Mouse (Mus musculus) cerebellum, adult 2 months (tissue): ENCODE measurements around the gene Hs3st3a1. TPM values are rescaled to one million over a fixed set of nuclear protein-coding genes. Genes with fewer than 3 reads are reported as not detected.

Experiments used
- DNase-seq, 2 experiments: peaks; one replicate each; pipeline ENCODE4 v3.0.0; 2021
- H3K27ac ChIP-seq: fragments of 200-500 bp; 2 replicates; pipeline ENCODE4 v1.5.1; 2012; ENCODE audit warnings: low read length, control low read depth, inconsistent platforms; ENCODE audit not compliant: insufficient read depth
- H3K27me3 ChIP-seq: fragments of 200-500 bp; 2 replicates; pipeline ENCODE4 v1.6.1; 2012; ENCODE audit warnings: inconsistent platforms, mild to moderate bottlenecking, low read length, moderate library complexity; ENCODE audit not compliant: control insufficient read depth, insufficient read depth
- H3K4me1 ChIP-seq: fragments of 200-500 bp; 2 replicates; pipeline ENCODE4 v1.6.1; 2011; ENCODE audit warnings: low read length; ENCODE audit not compliant: control insufficient read depth, insufficient read depth
- H3K4me3 ChIP-seq: fragments of 200-500 bp; replicated peaks from 2 replicates; pipeline ENCODE3; 2011; ENCODE audit warnings: mild to moderate bottlenecking, low read depth, low read length, control low read depth; ENCODE audit not compliant: insufficient read depth
- CTCF ChIP-seq: fragments of 200-500 bp; IDR thresholded peaks from 2 replicates; pipeline ENCODE4 v1.5.1; 2011; ENCODE audit warnings: low read depth, mild to moderate bottlenecking, control low read depth, low read length, moderate library complexity, borderline replicate concordance; ENCODE audit not compliant: insufficient read depth
- POLR2A ChIP-seq: fragments of 200-500 bp; IDR thresholded peaks from 2 replicates; pipeline ENCODE4 v1.6.1; 2011; ENCODE audit warnings: low read length, control low read depth, borderline replicate concordance; ENCODE audit not compliant: insufficient read depth
- WGBS: fragments of 180-500 bp; shearing (Covaris S2); methylation state at CpG from one replicate; pipeline ENCODE4 v1.1.7; 2018; 5-methylcytosine and 5-hydroxymethylcytosine counted together
- polyA plus RNA-seq: library from polyadenylated mRNA; depleted of rRNA; stranded (reverse); fragments of >200 nt; gene quantifications from 2 replicates; pipeline ENCODE4 v1.2.3, GENCODE M21; 2012; rRNA removed

Hs3st3a1 gene
- 0.72 and 0.76 TPM in 2 replicates for polyA plus RNA-seq

DNA sequence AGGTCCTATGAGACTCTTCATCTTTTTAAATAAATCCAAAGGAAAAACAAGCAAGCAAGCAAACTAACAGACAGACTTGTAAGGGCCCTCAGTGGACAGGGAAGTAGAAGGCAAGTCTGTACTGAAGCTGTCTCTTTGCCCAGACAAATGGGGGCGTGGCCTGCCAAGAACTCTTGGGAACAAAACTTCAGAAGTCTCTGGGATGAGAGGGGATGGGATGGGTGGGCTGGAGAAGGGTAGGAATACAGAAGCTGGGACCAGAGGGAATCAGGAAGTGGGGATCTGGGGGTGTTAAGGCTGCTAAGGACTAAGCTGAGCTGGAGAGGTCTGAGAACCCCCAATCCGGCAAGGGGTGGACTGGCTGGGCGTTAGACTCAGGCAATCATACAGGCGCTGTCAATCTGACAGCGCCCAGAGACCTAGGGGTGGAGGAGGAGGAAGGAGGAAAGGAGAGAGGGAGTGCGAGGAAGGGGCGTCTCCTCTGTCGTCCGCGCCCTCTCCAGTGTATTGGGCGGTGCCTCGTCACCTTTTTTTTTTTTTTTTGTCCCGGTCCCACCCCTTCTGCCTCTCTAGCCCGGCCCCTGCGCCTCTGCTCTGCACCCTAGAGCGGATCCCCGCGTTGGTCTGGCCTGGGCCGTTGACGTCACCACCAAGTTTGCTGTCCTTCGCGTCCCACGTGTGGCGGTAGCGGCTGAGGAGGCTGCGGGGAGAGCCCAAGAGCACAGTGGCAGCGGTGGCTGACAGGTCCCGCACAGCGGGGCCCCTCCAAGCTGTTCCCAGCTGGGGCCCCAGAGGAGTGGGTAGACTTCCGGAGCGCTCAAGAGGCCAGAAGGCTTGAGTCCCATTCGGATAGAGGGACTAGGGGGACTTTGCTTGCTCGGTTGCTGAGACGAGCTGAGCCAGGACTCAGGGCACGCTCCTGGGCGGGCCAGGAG is at the start of gene Hs3st3a1:
Gene Hs3st3a1, plus strand, starts transcription at position 722 of the 935 bp plus-strand sequence.
- Histone ChIP-seq H3K4me3 (no peak within 1 kb of the TSS), H3K4me1 (peaks cover 4% of the 10 kb centered on the region; the same call in 1 of the 2 replicates), H3K27ac (no peak within 1 kb of the TSS), H3K27me3 (no peaks in the 10 kb centered on the region; the same call in 1 of the 2 replicates)
- TF ChIP-seq POLR2A (no peak), CTCF (no peak)
- 2% methylated on average over 36 of the region's 36 CpGs for WGBS
- no peak for DNase-seq

DNA sequence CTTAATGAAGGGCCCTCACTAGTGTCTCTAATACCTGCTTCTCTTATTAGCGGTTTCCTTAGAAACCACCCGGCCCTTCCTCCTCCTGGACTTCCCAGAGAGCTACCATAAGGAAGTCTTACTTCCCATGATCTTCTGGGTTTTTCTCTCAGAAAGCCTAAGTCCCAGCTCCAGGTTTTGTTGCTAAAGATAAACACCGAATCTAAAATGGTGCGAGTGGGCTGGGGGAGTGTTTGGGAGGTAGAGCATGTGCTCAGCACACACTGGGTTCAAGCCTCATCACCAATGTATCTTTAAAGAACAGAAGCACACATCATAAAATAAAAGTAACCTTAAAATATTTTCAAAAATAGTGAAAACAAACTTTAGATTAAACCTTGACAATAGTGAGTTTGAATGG is 48.8 kb upstream of the Hs3st3a1 start:
- Histone ChIP-seq H3K4me1 (no peaks in the 10 kb centered on the region), H3K4me3 (no peak overlapping the region), H3K27me3 (no peaks in the 10 kb centered on the region), H3K27ac (no peak overlapping the region)
- WGBS: 92% methylated on average over 4 of the region's 4 CpGs
- DNase-seq: no peak
- TF ChIP-seq POLR2A: no peak
- TF ChIP-seq CTCF: no peak

DNA sequence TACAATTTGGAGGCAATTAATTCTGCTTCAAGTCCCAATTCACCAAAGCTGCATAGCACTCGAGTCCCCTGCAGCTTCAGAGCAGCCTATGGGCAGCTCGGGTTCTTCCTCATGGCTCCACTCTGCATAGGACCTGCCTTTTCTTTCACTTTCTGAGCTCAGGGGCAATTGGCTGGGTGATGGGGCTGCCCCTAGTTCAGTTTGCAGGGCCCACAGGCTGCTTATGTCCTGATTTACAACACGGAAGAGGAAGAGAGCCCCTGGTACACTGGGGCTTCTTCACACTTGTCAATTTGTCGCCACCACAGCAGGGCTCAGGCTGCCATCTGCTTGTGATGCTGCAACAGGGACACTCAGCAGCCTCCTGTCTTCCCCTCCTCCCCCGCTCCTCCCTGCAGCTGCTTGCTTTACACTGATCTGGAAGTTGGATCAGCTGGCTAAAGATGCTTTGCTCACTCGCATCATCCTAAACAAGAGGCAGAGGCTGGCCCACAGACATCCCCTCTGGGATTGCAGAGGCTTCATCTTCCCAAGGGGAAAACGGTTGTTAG is 38.7 kb upstream of the Hs3st3a1 start:
- TF ChIP-seq POLR2A: no peak
- Histone ChIP-seq H3K27me3 (no peaks in the 10 kb centered on the region; the same call in 1 of the 2 replicates), H3K4me3 (no peak overlapping the region), H3K4me1 (0 out of 2 replicates have a peak, but pooled peaks cover 5% of the 10 kb centered on the region), H3K27ac (0 out of 2 replicates have a peak overlapping the region, but pooled peaks have one; percentile 36)
- DNase-seq: no peak
- WGBS: 5% methylated on average over 7 of the region's 7 CpGs

DNA sequence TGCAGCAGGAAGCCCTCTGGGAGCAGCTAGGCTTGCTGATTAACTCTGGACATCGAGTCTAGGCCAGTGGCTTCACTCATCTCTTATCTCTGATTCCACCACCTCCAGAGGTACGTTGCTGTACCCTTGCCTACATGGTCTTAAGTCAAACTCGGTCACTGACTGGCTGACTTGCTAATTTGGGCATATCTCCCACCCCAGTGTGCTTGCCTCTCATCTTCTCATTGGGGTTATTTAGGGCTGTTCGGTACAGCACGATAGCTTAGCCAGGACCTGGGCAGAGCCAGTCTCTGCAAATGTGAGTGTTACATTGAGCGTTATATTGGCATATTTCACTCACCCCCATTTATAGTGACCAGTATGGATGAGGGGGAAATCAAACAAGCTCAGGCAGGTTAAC is 38.2 kb upstream of the Hs3st3a1 start:
- H3K4me1 ChIP-seq: 0 out of 2 replicates have a peak, but pooled peaks cover 5% of the 10 kb centered on the region
- H3K27ac ChIP-seq: no peak overlapping the region
- H3K27me3 ChIP-seq: no peaks in the 10 kb centered on the region; the same call in 1 of the 2 replicates
- H3K4me3 ChIP-seq: no peak overlapping the region
- DNase-seq: no peak
- TF ChIP-seq POLR2A (no peak), CTCF (no peak)
- WGBS: 60% methylated on average over 6 of the region's 6 CpGs

DNA sequence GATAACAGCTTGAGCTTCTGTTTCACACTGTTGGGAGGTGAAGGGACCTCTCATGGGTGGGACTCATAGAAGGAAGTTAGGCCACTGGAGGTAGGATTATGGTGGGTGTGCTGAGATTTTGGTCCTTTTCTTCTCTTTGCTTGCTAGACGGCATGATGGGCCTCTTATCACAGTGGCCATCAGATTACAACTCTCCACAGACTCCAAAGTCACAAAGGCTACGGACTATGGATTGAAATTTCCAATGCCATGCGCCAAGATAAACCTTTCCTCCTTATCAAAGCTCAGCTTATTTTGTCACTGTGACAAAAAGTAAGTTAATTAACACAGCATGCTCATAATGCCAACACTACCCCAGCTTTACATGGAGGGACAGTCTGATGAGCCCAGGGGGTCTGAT is 37.5 kb upstream of the Hs3st3a1 start:
- 0 out of 2 replicates have a peak, but pooled peaks cover 5% of the 10 kb centered on the region for H3K4me1 ChIP-seq
- TF ChIP-seq POLR2A (no peak), CTCF (no peak)
- H3K27ac ChIP-seq: no peak overlapping the region
- WGBS: 96% methylated on average over 3 of the region's 3 CpGs
- DNase-seq: no peak
- no peaks in the 10 kb centered on the region; the same call in 1 of the 2 replicates for H3K27me3 ChIP-seq
- no peak overlapping the region for H3K4me3 ChIP-seq

DNA sequence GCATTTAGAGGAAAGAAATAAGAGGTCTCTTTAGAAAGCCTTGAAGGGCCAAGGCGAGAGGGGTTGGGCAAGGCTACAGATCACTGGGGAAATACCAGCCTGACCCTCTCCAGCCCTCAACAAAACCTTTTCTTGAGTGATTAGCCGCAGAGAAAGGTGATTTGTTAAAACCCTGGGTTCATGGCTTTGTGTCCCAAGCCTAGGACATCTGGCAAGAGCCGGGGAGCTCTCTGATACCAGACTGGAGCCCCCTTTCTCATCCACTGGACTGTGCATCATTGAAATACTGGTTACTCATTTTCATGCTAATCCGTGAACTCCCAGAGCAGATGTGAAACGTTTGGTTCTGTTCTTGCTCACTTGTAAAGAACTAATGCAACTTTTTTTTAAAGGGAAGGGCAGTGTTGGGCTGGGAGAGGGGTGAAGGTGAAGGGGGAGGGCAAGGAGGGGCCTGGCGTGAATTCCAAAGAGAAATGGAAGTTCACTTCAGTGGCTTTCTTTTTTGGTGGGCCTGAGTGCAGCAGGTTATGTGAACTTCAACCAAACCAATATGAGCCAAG is 34.5 kb upstream of the Hs3st3a1 start:
- no peak for DNase-seq
- 0 out of 2 replicates have a peak, but pooled peaks cover 5% of the 10 kb centered on the region for H3K4me1 ChIP-seq
- 43% methylated on average over 6 of the region's 6 CpGs for WGBS
- TF ChIP-seq POLR2A (no peak), CTCF (no peak)
- H3K27me3 ChIP-seq: no peaks in the 10 kb centered on the region; the same call in 1 of the 2 replicates
- no peak overlapping the region for H3K4me3 ChIP-seq
- no peak overlapping the region for H3K27ac ChIP-seq

DNA sequence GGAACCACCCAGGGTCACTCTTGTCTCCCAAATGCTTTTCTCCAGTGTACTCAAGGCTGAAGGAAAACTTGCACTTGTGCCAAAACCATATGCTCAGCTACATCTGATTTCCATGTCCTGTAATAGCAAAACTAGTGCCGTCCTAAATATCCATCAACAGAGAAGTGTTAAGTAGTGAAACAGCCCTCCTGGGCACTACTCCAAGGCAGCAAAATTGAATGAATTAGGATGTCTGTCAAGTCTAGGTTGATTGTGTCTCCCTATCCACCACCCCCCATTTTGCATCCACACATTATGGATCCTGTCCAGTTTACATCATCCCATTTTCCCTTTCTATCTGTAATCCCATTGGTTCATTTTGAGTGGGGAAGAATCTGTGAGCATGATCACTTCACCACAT is 16.2 kb upstream of the Hs3st3a1 start:
- H3K4me3 ChIP-seq: no peak overlapping the region
- TF ChIP-seq POLR2A (no peak), CTCF (no peak)
- no peaks in the 10 kb centered on the region for H3K4me1 ChIP-seq
- 10% methylated on average over 1 of the region's 1 CpGs for WGBS
- no peaks in the 10 kb centered on the region for H3K27me3 ChIP-seq
- DNase-seq: no peak
- H3K27ac ChIP-seq: no peak overlapping the region
